Mouse (Mus musculus) forebrain, postnatal 0 days (tissue): ENCODE measurements around the gene Tbx1. TPM values are rescaled to one million over a fixed set of nuclear protein-coding genes. Genes with fewer than 3 reads are reported as not detected.
"Not testable (repeated sequence)": the region's sequence is repeated elsewhere in the genome, so short reads cannot be mapped to it uniquely, and the experiment has no call there.

Experiments
- ATAC-seq: fragments of 200-750 bp; cut with Nextera tagmentation; 2 replicates; pipeline ENCODE4 v1.8.0; 2017; ENCODE audit warnings: mild to moderate bottlenecking, moderate library complexity
- DNase-seq: peaks from one replicate; pipeline ENCODE4 v3.0.0-alpha.2; 2015
- H3K27ac ChIP-seq: fragments of 300-500 bp; sonication (generic); 2 replicates; pipeline ENCODE4 v1.5.1; 2014; ENCODE audit warnings: low read depth, mild to moderate bottlenecking, antibody characterized with exemption, low read length, moderate library complexity, mixed read lengths
- H3K27me3 ChIP-seq: fragments of 300-500 bp; sonication (generic); 2 replicates; pipeline ENCODE4 v1.6.1; 2014; ENCODE audit warnings: mild to moderate bottlenecking, low read length, mixed read lengths; ENCODE audit not compliant: insufficient read depth
- H3K36me3 ChIP-seq: fragments of 300-500 bp; sonication (generic); 2 replicates; pipeline ENCODE4 v1.6.1; 2014; ENCODE audit warnings: mild to moderate bottlenecking, moderate library complexity; ENCODE audit not compliant: insufficient read depth
- H3K4me1 ChIP-seq: fragments of 300-500 bp; sonication (generic); 2 replicates; pipeline ENCODE4 v1.6.1; 2014; ENCODE audit warnings: antibody characterized with exemption; ENCODE audit not compliant: insufficient read depth
- H3K4me2 ChIP-seq: fragments of 300-500 bp; sonication (generic); 2 replicates; pipeline ENCODE4 v1.6.1; 2014; ENCODE audit warnings: low read depth, mild to moderate bottlenecking, moderate library complexity
- H3K4me3 ChIP-seq: fragments of 300-500 bp; sonication (generic); 2 replicates; pipeline ENCODE4 v1.5.1; 2014; ENCODE audit warnings: low read depth, low read length, mixed read lengths
- H3K9ac ChIP-seq: fragments of 300-500 bp; sonication (generic); 2 replicates; pipeline ENCODE4 v1.6.1; 2014; ENCODE audit warnings: mild to moderate bottlenecking
- H3K9me3 ChIP-seq: fragments of 300-500 bp; sonication (generic); 2 replicates; pipeline ENCODE4 v1.6.1; 2016; ENCODE audit warnings: low read length
- CTCF ChIP-seq: sonication (generic); IDR thresholded peaks from 2 replicates; pipeline ENCODE4 v1.5.1; 2016; ENCODE audit warnings: antibody characterized with exemption, control low read depth, low read depth
- WGBS: fragments of 180-500 bp; shearing (Covaris S2); extraction: QIAGEN DNeasy Blood & Tissue Kit; methylation state at CpG from one replicate; pipeline ENCODE4 v1.1.7; 2014; 5-methylcytosine and 5-hydroxymethylcytosine counted together
- polyA plus RNA-seq: library from polyadenylated mRNA; unstranded; fragments of >200 nt; fragmentation: Nextera tagmentation; extraction: Ambion mirVana; gene quantifications from 2 replicates; pipeline ENCODE4 v1.2.1, GENCODE M21; 2015
- total RNA-seq: library from RNA; depleted of rRNA; stranded (reverse); fragments of >200 nt; gene quantifications from 2 replicates; pipeline ENCODE4 v1.2.3, GENCODE M21; 2014

The Tbx1 gene
- total and polyA plus RNA-seq, 2 experiments from 2014 or later = 0.71 to 0.90 TPM

DNA sequence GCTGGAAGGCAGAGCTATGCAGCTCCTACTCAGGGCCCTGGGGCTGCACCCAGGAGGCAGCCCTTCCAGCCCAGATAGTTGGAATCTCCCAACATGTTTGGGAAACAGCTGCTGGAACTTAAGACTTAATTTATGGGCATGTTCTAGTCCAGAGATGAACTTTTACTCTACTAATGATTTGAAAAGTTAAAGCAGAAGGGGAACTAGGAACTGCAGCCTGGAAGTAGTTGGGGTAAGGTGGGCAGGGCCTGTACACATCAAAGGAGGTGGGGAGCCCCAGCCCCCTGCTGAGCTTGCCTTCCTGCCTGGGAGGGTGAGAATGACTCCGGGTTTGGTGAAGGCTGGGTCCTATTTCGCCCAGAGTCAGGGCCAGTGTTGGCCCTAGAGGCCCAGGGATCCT, 35.8 kb downstream of the Tbx1 start:
- Histone ChIP-seq H3K27ac (no peak overlapping the region), H3K27me3 (no peaks in the 10 kb centered on the region), H3K9ac (no peak overlapping the region), H3K4me3 (no peak overlapping the region), H3K4me2 (no peak overlapping the region), H3K4me1 (no peaks in the 10 kb centered on the region), H3K36me3 (no peaks in the 10 kb centered on the region), H3K9me3 (no peaks in the 10 kb centered on the region)
- WGBS = 71% methylated on average over 2 of the region's 2 CpGs
- TF ChIP-seq CTCF = no peak
- ATAC-seq (no peak), DNase-seq (no peak)

GRCm38 (mm10) chr16:18552106-18552710, 38.3 kb downstream of the Tbx1 start:
- H3K9me3 ChIP-seq = no peaks in the 10 kb centered on the region
- ATAC-seq (no peak; the same call in 1 of the 2 replicates), DNase-seq (no peak)
- TF ChIP-seq CTCF = no peak
- no peaks in the 10 kb centered on the region for H3K4me1 ChIP-seq
- H3K9ac ChIP-seq = no peak overlapping the region
- no peaks in the 10 kb centered on the region for H3K36me3 ChIP-seq
- H3K27me3 ChIP-seq = no peaks in the 10 kb centered on the region
- no peak overlapping the region for H3K4me3 ChIP-seq
- WGBS = 76% methylated on average over 11 of the region's 11 CpGs
- no peak overlapping the region for H3K27ac ChIP-seq
- no peak overlapping the region for H3K4me2 ChIP-seq

GRCm38 (mm10) chr16:18551604-18552003, 38.9 kb downstream of the Tbx1 start:
- H3K9ac ChIP-seq = no peak overlapping the region
- H3K4me2 ChIP-seq = no peak overlapping the region
- TF ChIP-seq CTCF = no peak
- no peak overlapping the region for H3K27ac ChIP-seq
- H3K4me3 ChIP-seq = no peak overlapping the region
- no peaks in the 10 kb centered on the region for H3K27me3 ChIP-seq
- H3K36me3 ChIP-seq = no peaks in the 10 kb centered on the region
- H3K9me3 ChIP-seq = no peaks in the 10 kb centered on the region
- no peak for ATAC-seq
- no peak for DNase-seq
- WGBS = 46% methylated on average over 9 of the region's 9 CpGs
- no peaks in the 10 kb centered on the region for H3K4me1 ChIP-seq

DNA sequence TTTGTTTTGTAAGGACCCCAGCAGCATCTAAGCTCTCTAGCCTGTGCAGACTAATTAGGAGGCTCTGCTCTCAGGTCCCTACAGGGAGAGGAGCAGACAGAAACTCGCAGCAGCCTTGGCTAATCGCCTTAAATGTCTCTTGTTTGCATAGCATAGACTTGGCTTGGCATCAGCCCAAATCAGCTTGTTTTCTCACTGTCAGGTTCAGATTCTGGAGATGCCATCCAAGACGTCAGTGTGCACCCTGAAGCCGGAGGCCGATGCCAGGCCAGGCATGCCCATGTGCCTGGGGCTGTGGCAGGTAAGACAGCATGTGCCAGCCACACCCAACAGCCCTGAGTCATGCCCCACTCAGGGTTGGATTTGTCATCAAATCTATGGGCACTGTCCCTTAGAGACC, 42.6 kb downstream of the Tbx1 start:
- H3K9me3 ChIP-seq = no peaks in the 10 kb centered on the region
- no peak overlapping the region for H3K9ac ChIP-seq
- H3K27ac ChIP-seq = no peak overlapping the region
- no peaks in the 10 kb centered on the region for H3K36me3 ChIP-seq
- 38% methylated on average over 5 of the region's 5 CpGs for WGBS
- no peak overlapping the region for H3K4me2 ChIP-seq
- H3K4me3 ChIP-seq = no peak overlapping the region
- no peak for TF ChIP-seq CTCF
- DNase-seq (peak; percentile 8), ATAC-seq (no peak)
- no peaks in the 10 kb centered on the region for H3K27me3 ChIP-seq
- H3K4me1 ChIP-seq = 0 out of 2 replicates have a peak, but pooled peaks cover 1% of the 10 kb centered on the region

DNA sequence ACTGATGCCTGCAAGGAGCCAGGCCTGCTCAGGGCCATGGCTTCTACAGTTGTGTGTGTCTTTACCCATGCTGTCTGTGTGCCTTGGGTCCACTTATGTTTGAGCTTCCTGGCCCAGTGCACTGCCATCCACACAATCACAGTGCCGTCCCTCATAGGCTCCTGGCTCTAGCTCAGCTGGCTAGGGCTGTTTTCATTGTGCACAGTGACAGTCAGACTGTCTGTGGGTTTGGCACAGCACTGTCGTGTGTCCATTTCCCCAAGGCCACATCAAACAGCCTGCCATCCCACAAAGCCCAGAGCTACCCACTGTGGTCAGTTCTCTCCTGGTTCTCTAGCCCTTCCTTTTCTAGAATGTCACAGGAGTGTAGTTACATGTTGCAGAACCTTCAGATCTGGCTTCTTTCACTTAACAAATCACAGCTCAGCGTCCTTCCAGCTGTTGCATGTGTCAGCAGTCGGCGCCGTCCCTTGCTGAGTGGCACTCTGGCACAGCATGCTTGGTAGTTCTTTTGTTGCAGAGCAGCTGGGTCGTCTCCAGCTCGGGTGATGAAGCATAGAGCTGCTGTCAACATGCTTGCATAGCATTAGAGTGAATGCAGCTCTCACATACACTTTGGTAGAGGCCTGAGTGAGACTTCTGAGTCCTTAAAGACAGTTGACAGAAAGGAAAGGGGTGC, 47.2 kb downstream of the Tbx1 start:
- Histone ChIP-seq H3K9me3 (no peaks in the 10 kb centered on the region), H3K27ac (0 out of 2 replicates have a peak overlapping the region, but pooled peaks have one; percentile 10), H3K9ac (no peak overlapping the region), H3K4me1 (0 out of 2 replicates have a peak, but pooled peaks cover 3% of the 10 kb centered on the region), H3K36me3 (no peaks in the 10 kb centered on the region), H3K27me3 (no peaks in the 10 kb centered on the region), H3K4me3 (no peak overlapping the region), H3K4me2 (no peak overlapping the region)
- ATAC-seq = peak; percentile 88
- 25% methylated on average over 8 of the region's 8 CpGs for WGBS
- TF ChIP-seq CTCF = no peak
- DNase-seq = peak; percentile 57

DNA sequence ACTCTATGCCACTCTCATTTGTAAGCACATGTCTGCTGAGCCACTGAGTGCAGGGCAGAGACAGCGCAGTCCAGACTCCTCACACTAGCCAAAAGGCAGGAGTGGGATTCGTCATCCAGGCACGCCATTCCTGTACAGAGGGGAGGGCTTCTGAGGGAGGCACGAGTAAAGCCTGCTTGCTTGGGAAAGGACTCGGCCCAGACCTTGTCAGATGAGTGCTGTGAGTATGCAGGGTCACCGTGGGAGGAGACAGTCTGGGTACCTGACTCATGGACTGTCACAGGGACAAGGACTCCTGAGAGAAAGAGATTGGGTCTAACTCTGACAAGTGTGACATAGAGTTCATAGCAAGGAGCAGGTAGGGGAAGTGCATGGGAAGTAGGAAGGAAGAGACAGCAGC, 51.2 kb downstream of the Tbx1 start:
- Histone ChIP-seq H3K4me2 (no peak overlapping the region), H3K36me3 (no peaks in the 10 kb centered on the region), H3K4me3 (no peak overlapping the region), H3K27ac (no peak overlapping the region), H3K9me3 (no peaks in the 10 kb centered on the region), H3K4me1 (0 out of 2 replicates have a peak, but pooled peaks cover 3% of the 10 kb centered on the region), H3K27me3 (no peaks in the 10 kb centered on the region), H3K9ac (no peak overlapping the region)
- no peak for TF ChIP-seq CTCF
- 86% methylated on average over 6 of the region's 6 CpGs for WGBS
- no peak for DNase-seq
- ATAC-seq = no peak

DNA sequence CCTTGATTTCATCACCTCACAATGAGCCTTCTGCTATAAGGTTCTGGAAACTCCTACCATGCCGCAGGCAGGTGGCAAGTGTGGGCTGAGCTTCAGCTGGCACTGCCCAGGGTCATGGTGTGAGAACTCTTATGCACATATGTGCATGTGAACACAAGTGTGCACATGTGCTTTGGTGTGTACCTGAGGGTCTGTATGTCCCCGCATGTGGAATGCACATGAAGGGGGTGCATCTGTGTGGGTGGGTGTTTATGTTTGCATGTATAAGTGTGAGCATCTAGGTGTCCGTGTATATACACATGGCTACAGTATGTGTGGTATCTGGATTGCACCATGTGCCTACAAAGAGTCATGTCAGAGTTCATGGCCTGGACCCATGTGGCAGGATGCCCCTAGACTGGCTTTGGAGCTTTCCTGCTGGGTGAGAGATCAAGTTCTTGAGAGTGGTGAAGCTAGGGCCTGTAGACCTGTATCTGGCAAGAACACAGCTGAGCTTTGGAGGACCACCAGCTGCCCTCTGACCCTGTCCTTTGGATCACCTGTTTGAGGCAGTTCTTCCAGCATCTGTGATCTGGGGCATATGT, 53.0 kb downstream of the Tbx1 start:
- 87% methylated on average over 3 of the region's 3 CpGs for WGBS
- ATAC-seq = no peak

DNA sequence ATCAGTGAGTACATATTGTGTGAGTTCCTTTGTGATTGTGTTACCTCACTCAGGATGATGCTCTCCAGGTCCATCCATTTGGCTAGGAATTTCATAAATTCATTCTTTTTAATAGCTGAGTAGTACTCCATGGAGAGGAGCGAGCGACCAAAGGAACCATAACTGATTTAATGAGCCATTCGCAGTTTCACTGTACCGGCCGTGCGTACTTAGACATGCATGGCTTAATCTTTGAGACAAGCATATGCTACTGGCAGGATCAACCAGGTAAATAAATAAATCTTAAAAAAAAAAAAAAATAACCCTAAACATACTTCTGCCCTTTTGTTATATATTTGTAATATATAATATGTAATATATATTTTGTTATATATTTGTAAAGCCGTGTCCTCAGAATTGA, 57.4 kb downstream of the Tbx1 start:
- not testable (repeated sequence) for H3K27ac ChIP-seq
- 95% methylated on average over 7 of the region's 7 CpGs for WGBS

More for the DNA sequence above, 53.0 kb downstream of the Tbx1 start:
- Histone ChIP-seq H3K4me2 (no peak overlapping the region), H3K27me3 (no peaks in the 10 kb centered on the region), H3K4me3 (no peak overlapping the region), H3K36me3 (no peaks in the 10 kb centered on the region), H3K9ac (no peak overlapping the region), H3K4me1 (no peaks in the 10 kb centered on the region), H3K9me3 (no peaks in the 10 kb centered on the region), H3K27ac (no peak overlapping the region)
- no peak for DNase-seq
- TF ChIP-seq CTCF = no peak

More for the DNA sequence above, 57.4 kb downstream of the Tbx1 start:
- peak; percentile 96 for ATAC-seq
- H3K4me1 ChIP-seq, DNase-seq, H3K36me3 ChIP-seq, H3K9ac ChIP-seq, H3K9me3 ChIP-seq, H3K27me3 ChIP-seq, H3K4me2 ChIP-seq, H3K4me3 ChIP-seq: not testable (repeated sequence)
